Mouse (Mus musculus): ENCODE results near the gene Matn4. TPM values are rescaled to one million over a fixed set of nuclear protein-coding genes. Genes with fewer than 3 reads are reported as not detected.

Gene Matn4
- 1.7 and 2.3 TPM in 2 replicates for total RNA-seq (2012; rRNA removed)

DNA sequence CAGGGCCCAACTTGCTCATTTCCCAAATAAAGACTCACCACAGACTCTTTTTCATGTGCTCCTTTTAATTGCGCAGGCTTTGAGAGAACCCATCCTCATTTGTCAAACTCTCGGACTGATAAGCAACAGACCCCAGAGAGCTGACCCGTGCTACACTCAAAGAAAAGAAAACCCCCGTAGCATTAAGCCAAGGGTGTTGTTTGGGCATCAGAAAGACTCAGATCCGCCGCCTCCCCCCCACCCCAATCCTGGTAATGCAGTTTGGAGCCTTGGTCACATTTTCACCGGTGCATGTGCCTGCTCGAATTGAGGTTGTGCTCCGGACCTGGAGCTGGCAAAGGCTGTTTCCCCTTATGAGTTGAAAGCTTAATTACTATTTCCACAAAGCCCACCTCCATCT, at the start of gene Matn4:
Gene Matn4, minus strand, starts transcription at position 101 of the 400 bp plus-strand sequence.
- H3K36me3 ChIP-seq (ENCODE audit: control insufficient read depth, insufficient read depth, low read length, poor library complexity, severe bottlenecking), result no peaks in the 10 kb centered on the region
- in situ Hi-C loops (cut with MboI; ENCODE audit: low sequenced_read_pairs in 2 of 2, unreplicated experiment in 2 of 2), result no loop called here
- TF ChIP-seq HCFC1 (IDR thresholded peaks at IDR 0.05; ENCODE audit: borderline replicate concordance, insufficient read depth, low read length) (no peak), ZC3H11A (IDR thresholded peaks at IDR 0.05; ENCODE audit: borderline replicate concordance, low read depth, low read length) (no peak), MAFK (IDR thresholded peaks at IDR 0.05; ENCODE audit: insufficient read depth, low read depth, low read length) (no peak), ZNF384 (IDR thresholded peaks at IDR 0.05; ENCODE audit: low read depth, low read length) (no peak), CHD2 (IDR thresholded peaks at IDR 0.05; ENCODE audit: low read depth, low read length) (no peak)
- H3K4me3 ChIP-seq (ENCODE audit: insufficient read depth in 1 of 2, low read depth in 1 of 2, low read length in 2 of 2, poor library complexity in 1 of 2, severe bottlenecking in 1 of 2), result peak within 1 kb of the TSS; percentile 39 to 57; a peak in 3 of 4 replicates
- no peaks in the 10 kb centered on the region for H3K9me3 ChIP-seq (ENCODE audit: control insufficient read depth, insufficient read depth, low read depth, low read length)
- no peak within 1 kb of the TSS for H3K27ac ChIP-seq (ENCODE audit: insufficient read depth, low read depth, low read length, poor library complexity, severe bottlenecking)
- H3K9ac ChIP-seq (ENCODE audit: insufficient read depth, low read depth, low read length, poor library complexity, severe bottlenecking), result no peak within 1 kb of the TSS; the same call in 1 of the 2 replicates
- peaks cover 0 to 11% of the 10 kb centered on the region in 2 experiments; a peak in 1 of 4 replicates for H3K4me1 ChIP-seq (ENCODE audit: control insufficient read depth in 2 of 2, insufficient read depth in 2 of 2, low read length in 2 of 2, poor library complexity in 1 of 2)
- no peak for DNase-seq (ENCODE audit: low read depth, low spot score)

DNA sequence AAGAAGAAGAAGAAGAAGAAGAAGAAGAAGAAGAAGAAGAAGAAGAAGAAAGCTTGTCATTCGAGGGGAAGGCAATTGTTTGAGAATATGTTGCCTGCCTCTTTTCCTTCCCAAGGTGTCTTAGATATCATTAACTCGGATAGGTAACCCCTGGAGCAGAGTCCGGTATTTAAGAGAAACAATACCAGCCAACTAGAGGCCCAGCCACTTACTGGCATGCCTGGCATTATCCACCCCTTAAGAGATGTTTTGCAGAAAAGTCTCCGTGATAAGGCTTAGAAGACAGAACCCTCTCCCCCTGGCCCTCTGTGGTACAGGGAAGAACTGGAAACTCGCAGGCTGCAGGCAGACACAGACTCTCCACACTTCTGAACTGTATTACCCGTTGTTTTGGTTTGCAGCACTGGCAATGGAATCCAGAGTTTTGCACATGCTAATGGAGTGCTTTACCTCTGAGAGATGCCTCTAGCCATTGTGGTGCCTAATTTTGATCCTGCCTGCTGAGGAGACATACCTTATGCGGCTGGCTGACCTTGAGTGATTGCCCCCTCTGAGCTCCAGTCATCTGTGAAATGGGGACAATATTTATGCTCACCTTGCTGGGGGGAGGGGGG, 49.0 kb upstream of the Matn4 start:
- TF ChIP-seq CHD2 (IDR thresholded peaks at IDR 0.05; ENCODE audit: low read depth, low read length), result no peak
- TF ChIP-seq ZNF384 (IDR thresholded peaks at IDR 0.05; ENCODE audit: low read depth, low read length), result no peak
- no peak for TF ChIP-seq HCFC1 (IDR thresholded peaks at IDR 0.05; ENCODE audit: borderline replicate concordance, insufficient read depth, low read length)
- TF ChIP-seq ZC3H11A (IDR thresholded peaks at IDR 0.05; ENCODE audit: borderline replicate concordance, low read depth, low read length), result no peak
- no peak for TF ChIP-seq MAFK (IDR thresholded peaks at IDR 0.05; ENCODE audit: insufficient read depth, low read depth, low read length)
- no peaks in the 10 kb centered on the region for H3K36me3 ChIP-seq (ENCODE audit: control insufficient read depth, insufficient read depth, low read length, poor library complexity, severe bottlenecking)
- H3K9me3 ChIP-seq (ENCODE audit: control insufficient read depth, insufficient read depth, low read depth, low read length), result no peaks in the 10 kb centered on the region
- peaks cover 10 to 38% of the 10 kb centered on the region in 2 experiments for H3K4me1 ChIP-seq (ENCODE audit: control insufficient read depth in 2 of 2, insufficient read depth in 2 of 2, low read length in 2 of 2, poor library complexity in 1 of 2)
- no peak overlapping the region for H3K27ac ChIP-seq (ENCODE audit: insufficient read depth, low read depth, low read length, poor library complexity, severe bottlenecking)
- no peak for DNase-seq (ENCODE audit: low read depth, low spot score)
- H3K4me3 ChIP-seq (ENCODE audit: insufficient read depth in 1 of 2, low read depth in 1 of 2, low read length in 2 of 2, poor library complexity in 1 of 2, severe bottlenecking in 1 of 2), result no peak overlapping the region
- H3K9ac ChIP-seq (ENCODE audit: insufficient read depth, low read depth, low read length, poor library complexity, severe bottlenecking), result no peak overlapping the region
- in situ Hi-C loops (cut with MboI; ENCODE audit: low sequenced_read_pairs in 2 of 2, unreplicated experiment in 2 of 2), result no loop called here

DNA sequence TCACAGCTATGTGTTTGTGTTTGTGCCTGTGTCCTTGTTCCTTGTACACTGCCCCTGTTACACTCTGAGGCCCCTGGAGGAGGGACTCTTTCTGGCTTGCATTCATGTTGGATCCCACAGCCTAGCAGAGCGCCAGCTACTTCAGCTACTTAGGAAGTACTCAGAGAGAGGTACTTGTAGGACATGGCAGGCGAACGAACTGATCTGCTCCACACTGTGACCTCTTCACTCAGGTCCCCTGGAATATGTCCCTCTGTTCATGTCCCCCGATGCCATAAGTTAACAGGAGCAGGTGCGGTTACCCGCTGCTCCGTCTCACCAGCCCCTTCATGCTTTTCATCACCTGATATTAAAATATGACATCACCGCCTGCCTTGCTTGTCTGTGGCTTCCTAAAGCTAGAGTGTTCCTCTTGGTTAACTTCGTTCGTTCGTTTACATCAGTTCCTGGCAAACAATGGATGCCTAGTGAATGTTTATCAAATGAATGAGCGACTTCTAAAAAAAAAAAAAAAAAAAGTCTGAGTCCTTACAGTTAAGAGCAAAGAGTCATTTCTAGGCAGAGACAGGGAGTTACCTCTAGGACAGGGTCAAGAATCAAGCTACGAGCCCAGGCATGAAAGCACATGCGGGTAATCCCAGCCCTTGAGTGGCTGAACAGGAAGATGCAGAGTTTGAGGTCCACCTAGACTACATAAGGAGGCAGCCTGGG, 48.2 kb upstream of the Matn4 start:
- Histone ChIP-seq H3K4me3 (ENCODE audit: insufficient read depth in 1 of 2, low read depth in 1 of 2, low read length in 2 of 2, poor library complexity in 1 of 2, severe bottlenecking in 1 of 2) (no peak overlapping the region), H3K4me1 (ENCODE audit: control insufficient read depth in 2 of 2, insufficient read depth in 2 of 2, low read length in 2 of 2, poor library complexity in 1 of 2) (peaks cover 10 to 35% of the 10 kb centered on the region in 2 experiments), H3K27ac (ENCODE audit: insufficient read depth, low read depth, low read length, poor library complexity, severe bottlenecking) (no peak overlapping the region), H3K9ac (ENCODE audit: insufficient read depth, low read depth, low read length, poor library complexity, severe bottlenecking) (no peak overlapping the region), H3K9me3 (ENCODE audit: control insufficient read depth, insufficient read depth, low read depth, low read length) (no peaks in the 10 kb centered on the region), H3K36me3 (ENCODE audit: control insufficient read depth, insufficient read depth, low read length, poor library complexity, severe bottlenecking) (no peaks in the 10 kb centered on the region)
- in situ Hi-C loops (cut with MboI; ENCODE audit: low sequenced_read_pairs in 2 of 2, unreplicated experiment in 2 of 2), result no loop called here
- TF ChIP-seq HCFC1 (IDR thresholded peaks at IDR 0.05; ENCODE audit: borderline replicate concordance, insufficient read depth, low read length) (no peak), ZC3H11A (IDR thresholded peaks at IDR 0.05; ENCODE audit: borderline replicate concordance, low read depth, low read length) (no peak), MAFK (IDR thresholded peaks at IDR 0.05; ENCODE audit: insufficient read depth, low read depth, low read length) (no peak), CHD2 (IDR thresholded peaks at IDR 0.05; ENCODE audit: low read depth, low read length) (no peak), ZNF384 (IDR thresholded peaks at IDR 0.05; ENCODE audit: low read depth, low read length) (no peak)
- no peak for DNase-seq (ENCODE audit: low read depth, low spot score)

DNA sequence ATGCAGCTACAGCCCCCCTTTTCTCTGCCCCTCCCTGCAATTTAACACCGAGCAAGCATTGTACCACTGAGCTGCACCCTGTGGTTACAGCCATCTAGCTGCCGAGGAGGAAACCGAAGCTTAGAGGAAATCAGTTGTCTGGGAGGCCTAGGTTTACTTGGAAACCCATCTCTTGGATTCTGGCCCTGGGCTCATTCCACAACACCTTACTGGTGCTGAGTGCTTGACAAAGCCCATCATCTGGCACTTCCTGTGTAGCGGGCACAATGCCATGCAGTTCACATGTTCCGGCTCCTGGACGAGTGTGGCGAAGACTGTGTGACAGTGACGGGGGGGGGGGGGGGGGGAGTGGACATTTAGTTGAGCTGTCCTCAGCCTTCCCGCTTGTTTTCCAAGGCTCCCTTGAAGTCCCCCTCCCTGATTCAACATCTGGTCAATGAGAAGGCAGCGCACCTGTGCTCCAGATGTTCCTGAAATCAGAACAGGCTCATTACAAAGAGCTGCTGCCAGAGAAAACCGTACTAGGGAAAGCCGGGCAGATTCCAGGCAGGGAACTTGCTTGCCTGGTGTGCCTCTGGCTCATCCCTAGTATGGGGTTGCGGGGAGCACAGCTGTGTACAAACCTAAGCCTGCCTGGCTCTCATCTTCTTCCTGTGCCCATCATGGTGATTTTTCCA, 47.2 kb upstream of the Matn4 start:
- TF ChIP-seq HCFC1 (IDR thresholded peaks at IDR 0.05; ENCODE audit: borderline replicate concordance, insufficient read depth, low read length), result no peak
- no peak for TF ChIP-seq ZNF384 (IDR thresholded peaks at IDR 0.05; ENCODE audit: low read depth, low read length)
- no peak for TF ChIP-seq CHD2 (IDR thresholded peaks at IDR 0.05; ENCODE audit: low read depth, low read length)
- TF ChIP-seq ZC3H11A (IDR thresholded peaks at IDR 0.05; ENCODE audit: borderline replicate concordance, low read depth, low read length), result no peak
- TF ChIP-seq MAFK (IDR thresholded peaks at IDR 0.05; ENCODE audit: insufficient read depth, low read depth, low read length), result no peak
- in situ Hi-C loops (cut with MboI; ENCODE audit: low sequenced_read_pairs in 2 of 2, unreplicated experiment in 2 of 2), result no loop called here
- peak overlapping the region; percentile 23 for H3K27ac ChIP-seq (ENCODE audit: insufficient read depth, low read depth, low read length, poor library complexity, severe bottlenecking)
- H3K9ac ChIP-seq (ENCODE audit: insufficient read depth, low read depth, low read length, poor library complexity, severe bottlenecking), result no peak overlapping the region
- no peak for DNase-seq (ENCODE audit: low read depth, low spot score)
- no peaks in the 10 kb centered on the region for H3K9me3 ChIP-seq (ENCODE audit: control insufficient read depth, insufficient read depth, low read depth, low read length)
- no peak overlapping the region for H3K4me3 ChIP-seq (ENCODE audit: insufficient read depth in 1 of 2, low read depth in 1 of 2, low read length in 2 of 2, poor library complexity in 1 of 2, severe bottlenecking in 1 of 2)
- peaks cover 10 to 35% of the 10 kb centered on the region in 2 experiments for H3K4me1 ChIP-seq (ENCODE audit: control insufficient read depth in 2 of 2, insufficient read depth in 2 of 2, low read length in 2 of 2, poor library complexity in 1 of 2)
- H3K36me3 ChIP-seq (ENCODE audit: control insufficient read depth, insufficient read depth, low read length, poor library complexity, severe bottlenecking), result no peaks in the 10 kb centered on the region

All from ES-E14 (cell line).